Comparison of ENCODE assay signal across 23 mouse cellular contexts in the genomic region with DNA sequence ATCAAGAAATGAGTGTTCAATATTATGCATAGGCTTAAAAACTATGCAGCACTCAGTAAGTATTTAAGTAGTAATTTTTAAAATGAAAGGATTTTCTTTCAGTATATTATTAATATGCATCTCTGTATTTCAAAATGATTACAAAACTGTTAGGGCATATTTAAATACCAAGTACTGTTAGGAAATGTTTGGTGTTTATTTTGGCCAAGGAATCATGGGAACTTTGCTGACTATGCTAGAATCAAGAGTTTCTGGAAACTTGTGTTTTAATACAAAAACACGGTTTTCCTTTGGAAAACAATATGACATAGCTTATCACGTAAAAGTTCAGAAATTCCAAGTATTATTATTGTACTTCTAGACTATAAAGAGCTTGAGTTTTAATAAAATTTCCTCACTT.
"Had no signal": no experiment of that assay in that cellular context is flagged by ENCODE, and none has a peak within 500 bp of the region (broad histone marks: within the 10 kb centered on the region; RNA-seq: fewer than 3 reads in every experiment).

No protein-coding gene starts in this region.

- H3K27ac ChIP-seq: gastrocnemius, adult 2 months; heart, embryonic 10.5 days; hindbrain, embryonic 10.5 days; hindbrain, embryonic 12.5 days; hindbrain, embryonic 15.5 days; hindbrain, postnatal 0 days; kidney, embryonic 15.5 days; left cerebral cortex, adult 2 months; limb, embryonic 10.5 days; limb, embryonic 12.5 days; liver, embryonic 13.5 days; liver, embryonic 15.5 days had no signal

- DNase-seq: gastrocnemius, adult 2 months; gastrocnemius, postnatal 10 days; gastrocnemius, postnatal 25 days; heart, adult 18-20 months; heart, postnatal 10 days; heart, postnatal 4 days; kidney, adult 11 months; kidney, adult 2 months; kidney, adult 9 months; kidney, postnatal 10 days; kidney, postnatal 25 days; liver, embryonic 13.5 days had no signal

- H3K9ac ChIP-seq: heart, embryonic 12.5 days; hindbrain, embryonic 12.5 days; hindbrain, embryonic 15.5 days; kidney, embryonic 15.5 days; limb, embryonic 12.5 days; liver, embryonic 13.5 days; liver, embryonic 15.5 days had no signal

- H3K4me1 ChIP-seq: heart, embryonic 10.5 days; heart, embryonic 12.5 days; hindbrain, embryonic 10.5 days; hindbrain, embryonic 12.5 days; hindbrain, embryonic 15.5 days; kidney, embryonic 15.5 days; limb, embryonic 12.5 days; liver, embryonic 13.5 days; liver, embryonic 15.5 days had no signal

- H3K4me3 ChIP-seq: gastrocnemius, adult 2 months; heart, embryonic 10.5 days; heart, embryonic 12.5 days; hindbrain, embryonic 10.5 days; hindbrain, embryonic 12.5 days; hindbrain, embryonic 15.5 days; kidney, embryonic 15.5 days; left cerebral cortex, adult 2 months; limb, embryonic 10.5 days; limb, embryonic 12.5 days; liver, embryonic 13.5 days; liver, embryonic 15.5 days had no signal

- H3K27me3 ChIP-seq: heart, embryonic 12.5 days; hindbrain, embryonic 12.5 days; hindbrain, embryonic 15.5 days; kidney, embryonic 15.5 days; limb, embryonic 12.5 days; liver, embryonic 13.5 days; liver, embryonic 15.5 days had no signal

- H3K36me3 ChIP-seq: liver, embryonic 13.5 days; liver, embryonic 15.5 days had no signal
